Mouse (Mus musculus): ENCODE data around the gene Rnf214.

DNA sequence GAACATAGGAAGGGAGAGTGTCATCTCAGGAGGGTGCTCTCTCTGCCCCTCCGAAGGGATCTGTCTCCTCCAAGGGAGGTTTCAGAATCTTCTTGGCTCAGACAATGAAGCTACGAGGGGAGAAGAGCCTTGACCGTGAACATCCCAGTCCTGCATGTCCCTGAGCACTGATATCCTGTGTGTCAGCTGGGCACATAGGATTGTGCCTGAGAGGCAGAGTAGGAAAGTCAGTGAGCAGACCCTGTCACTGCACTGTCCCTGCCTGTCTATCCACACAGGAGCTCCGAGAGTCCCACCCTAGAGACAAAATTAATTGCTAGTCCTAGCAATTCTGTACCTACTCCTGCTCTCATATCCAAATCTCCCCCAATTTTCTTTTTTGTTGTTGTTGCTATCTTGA, 45.3 kb upstream of the Rnf214 start:
- no peak for TF ChIP-seq CTCF (IDR thresholded peaks at IDR 0.05; ENCODE audit: low read depth, low read length)
- TF ChIP-seq POLR2A (IDR thresholded peaks at IDR 0.05; ENCODE audit: extremely low read depth, insufficient read depth, low read length) = no peak

All from liver, adult 2 months (tissue).